Mouse (Mus musculus) liver, embryonic 12.5 days (tissue): ENCODE measurements around the gene Tmem140. TPM values are rescaled to one million over a fixed set of nuclear protein-coding genes. Genes with fewer than 3 reads are reported as not detected.

Experiments used
- ATAC-seq: fragments of 200-750 bp; cut with Nextera tagmentation; 2 replicates; pipeline ENCODE4 v1.8.0; 2017; ENCODE audit warnings: moderate number of reproducible peaks, mild to moderate bottlenecking, moderate library complexity
- H3K27ac ChIP-seq: fragments of 300-500 bp; sonication (generic); 2 replicates; pipeline ENCODE4 v1.5.1; 2016; ENCODE audit warnings: mild to moderate bottlenecking
- H3K27me3 ChIP-seq: fragments of 300-500 bp; sonication (generic); replicated peaks from 2 replicates; pipeline ENCODE4 v1.6.1; 2016; ENCODE audit warnings: mild to moderate bottlenecking, moderate library complexity
- H3K36me3 ChIP-seq: fragments of 300-500 bp; sonication (generic); 2 replicates; pipeline ENCODE4 v1.6.1; 2016; ENCODE audit warnings: mild to moderate bottlenecking, moderate library complexity
- H3K4me1 ChIP-seq: fragments of 300-500 bp; sonication (generic); 2 replicates; pipeline ENCODE4 v1.6.1; 2016
- H3K4me2 ChIP-seq: fragments of 300-500 bp; sonication (generic); 2 replicates; pipeline ENCODE4 v1.6.1; 2016; ENCODE audit warnings: mild to moderate bottlenecking, moderate library complexity
- H3K4me3 ChIP-seq: fragments of 300-500 bp; sonication (generic); 2 replicates; pipeline ENCODE4 v1.5.1; 2016; ENCODE audit warnings: mild to moderate bottlenecking, moderate library complexity
- H3K9ac ChIP-seq: fragments of 300-500 bp; sonication (generic); 2 replicates; pipeline ENCODE4 v1.6.1; 2016; ENCODE audit warnings: mild to moderate bottlenecking, moderate library complexity
- H3K9me3 ChIP-seq: fragments of 300-500 bp; sonication (generic); replicated peaks from 2 replicates; pipeline ENCODE4 v1.6.1; 2016; ENCODE audit warnings: mild to moderate bottlenecking, moderate library complexity
- WGBS: fragments of 180-500 bp; shearing (Covaris S2); methylation state at CpG from one replicate; pipeline ENCODE4 v1.1.7; 2016; ENCODE audit not compliant: insufficient replicate concordance; 5-methylcytosine and 5-hydroxymethylcytosine counted together
- polyA plus RNA-seq: library from polyadenylated mRNA; unstranded; fragments of >200 nt; fragmentation: Nextera tagmentation; extraction: Ambion mirVana; gene quantifications from 2 replicates; pipeline ENCODE4 v1.2.1, GENCODE M21; 2016

Tmem140 gene
- polyA plus RNA-seq, 1 experiment from 2014 or later: 3.7 TPM

GRCm38 (mm10) chr6:34902578-34902977, 39.6 kb downstream of the Tmem140 start:
- no peaks in the 10 kb centered on the region for H3K27me3 ChIP-seq
- H3K4me2 ChIP-seq: no peak overlapping the region
- H3K4me3 ChIP-seq: no peak overlapping the region
- WGBS: 86% methylated on average over 7 of the region's 7 CpGs
- no peak for ATAC-seq
- H3K9ac ChIP-seq: no peak overlapping the region
- H3K9me3 ChIP-seq: no peaks in the 10 kb centered on the region
- peaks cover 96% of the 10 kb centered on the region for H3K36me3 ChIP-seq
- peaks cover 61% of the 10 kb centered on the region for H3K4me1 ChIP-seq
- no peak overlapping the region for H3K27ac ChIP-seq

GRCm38 (mm10) chr6:34903441-34903840, 40.5 kb downstream of the Tmem140 start:
- H3K9me3 ChIP-seq: no peaks in the 10 kb centered on the region
- H3K27ac ChIP-seq: no peak overlapping the region
- 0 out of 2 replicates have a peak overlapping the region, but pooled peaks have one; percentile 7 for H3K9ac ChIP-seq
- peaks cover 94% of the 10 kb centered on the region for H3K36me3 ChIP-seq
- WGBS: 63% methylated on average over 5 of the region's 5 CpGs
- H3K4me2 ChIP-seq: no peak overlapping the region; the same call in 1 of the 2 replicates
- ATAC-seq: no peak
- no peaks in the 10 kb centered on the region for H3K27me3 ChIP-seq
- H3K4me1 ChIP-seq: peaks cover 70% of the 10 kb centered on the region
- H3K4me3 ChIP-seq: no peak overlapping the region

- no peak for ATAC-seq
- Histone ChIP-seq H3K36me3 (peaks cover 96% of the 10 kb centered on the region), H3K27ac (peak overlapping the region; percentile 52), H3K4me2 (peak overlapping the region; percentile 27), H3K9ac (0 out of 2 replicates have a peak overlapping the region, but pooled peaks have one; percentile 7), H3K4me3 (no peak overlapping the region), H3K27me3 (no peaks in the 10 kb centered on the region), H3K9me3 (no peaks in the 10 kb centered on the region), H3K4me1 (peaks cover 74% of the 10 kb centered on the region)
- 82% methylated on average over 10 of the region's 10 CpGs for WGBS
Measured at GRCm38 (mm10) chr6:34903851-34904250, 40.9 kb downstream of the Tmem140 start.

GRCm38 (mm10) chr6:34904361-34904760, 41.4 kb downstream of the Tmem140 start:
- ATAC-seq: no peak
- Histone ChIP-seq H3K27me3 (no peaks in the 10 kb centered on the region), H3K9ac (no peak overlapping the region), H3K36me3 (peaks cover 96% of the 10 kb centered on the region), H3K27ac (peak overlapping the region; percentile 52), H3K4me2 (no peak overlapping the region), H3K9me3 (no peaks in the 10 kb centered on the region), H3K4me3 (no peak overlapping the region), H3K4me1 (peaks cover 74% of the 10 kb centered on the region)
- 86% methylated on average over 6 of the region's 6 CpGs for WGBS

- peaks cover 79% of the 10 kb centered on the region for H3K4me1 ChIP-seq
- H3K9me3 ChIP-seq: no peaks in the 10 kb centered on the region
- peak overlapping the region; percentile 98 for H3K27ac ChIP-seq
- ATAC-seq: no peak
- 63% methylated on average over 2 of the region's 2 CpGs for WGBS
- H3K27me3 ChIP-seq: no peaks in the 10 kb centered on the region
- peaks cover 79% of the 10 kb centered on the region for H3K36me3 ChIP-seq
- H3K4me2 ChIP-seq: peak overlapping the region; percentile 79
- H3K9ac ChIP-seq: peak overlapping the region; percentile 70
- H3K4me3 ChIP-seq: no peak overlapping the region
Measured at GRCm38 (mm10) chr6:34906125-34906524, 43.2 kb downstream of the Tmem140 start.

- 88% methylated on average over 4 of the region's 4 CpGs for WGBS
- Histone ChIP-seq H3K4me1 (peaks cover 84% of the 10 kb centered on the region), H3K36me3 (peaks cover 73% of the 10 kb centered on the region), H3K27ac (peak overlapping the region; percentile 98), H3K9me3 (no peaks in the 10 kb centered on the region), H3K4me3 (peak overlapping the region; percentile 39; the same call in 1 of the 2 replicates), H3K27me3 (no peaks in the 10 kb centered on the region), H3K9ac (peak overlapping the region; percentile 70), H3K4me2 (peak overlapping the region; percentile 79)
- no peak for ATAC-seq
Measured at GRCm38 (mm10) chr6:34906661-34907060, 43.7 kb downstream of the Tmem140 start.

GRCm38 (mm10) chr6:34907121-34907614, 44.2 kb downstream of the Tmem140 start:
- peak overlapping the region; percentile 79 for H3K4me2 ChIP-seq
- 29% methylated on average over 2 of the region's 2 CpGs for WGBS
- peak overlapping the region; percentile 39 for H3K4me3 ChIP-seq
- peak overlapping the region; percentile 70 for H3K9ac ChIP-seq
- H3K27ac ChIP-seq: peak overlapping the region; percentile 98
- H3K36me3 ChIP-seq: peaks cover 68% of the 10 kb centered on the region
- H3K4me1 ChIP-seq: peaks cover 84% of the 10 kb centered on the region
- peak; percentile 84 for ATAC-seq
- no peaks in the 10 kb centered on the region for H3K9me3 ChIP-seq
- no peaks in the 10 kb centered on the region for H3K27me3 ChIP-seq

- H3K4me2 ChIP-seq: peak overlapping the region; percentile 79
- peaks cover 79% of the 10 kb centered on the region for H3K4me1 ChIP-seq
- peak overlapping the region; percentile 67 for H3K9ac ChIP-seq
- 61% methylated on average over 18 of the region's 18 CpGs for WGBS
- H3K27me3 ChIP-seq: no peaks in the 10 kb centered on the region
- H3K36me3 ChIP-seq: peaks cover 62% of the 10 kb centered on the region
- peak; percentile 38 for ATAC-seq
- no peaks in the 10 kb centered on the region for H3K9me3 ChIP-seq
- H3K4me3 ChIP-seq: peak overlapping the region; percentile 39
- peak overlapping the region; percentile 98 for H3K27ac ChIP-seq
Measured at GRCm38 (mm10) chr6:34907696-34908260, 44.8 kb downstream of the Tmem140 start.

- Histone ChIP-seq H3K27me3 (no peaks in the 10 kb centered on the region), H3K4me1 (peaks cover 73% of the 10 kb centered on the region), H3K9me3 (no peaks in the 10 kb centered on the region), H3K4me2 (peak overlapping the region; percentile 79), H3K27ac (peak overlapping the region; percentile 98), H3K4me3 (peak overlapping the region; percentile 74), H3K36me3 (peaks cover 42% of the 10 kb centered on the region), H3K9ac (peak overlapping the region; percentile 84)
- WGBS: 40% methylated on average over 8 of the region's 8 CpGs
- no peak for ATAC-seq
Measured at GRCm38 (mm10) chr6:34909631-34910345, 46.8 kb downstream of the Tmem140 start.

- Histone ChIP-seq H3K27ac (peak within 1 kb of the TSS; percentile 98), H3K9me3 (no peaks in the 10 kb centered on the region), H3K9ac (peak within 1 kb of the TSS; percentile 84), H3K4me1 (peaks cover 67% of the 10 kb centered on the region), H3K4me3 (peak within 1 kb of the TSS; percentile 74), H3K27me3 (no peaks in the 10 kb centered on the region), H3K4me2 (peak within 1 kb of the TSS; percentile 79), H3K36me3 (peaks cover 34% of the 10 kb centered on the region)
- ATAC-seq: peak; percentile 75
- under 1% methylated on average over 62 of the region's 64 CpGs for WGBS
Measured at GRCm38 (mm10) chr6:34910371-34911219, 47.6 kb downstream of the Tmem140 start, which contains the start of gene Wdr91. Gene Wdr91 (minus strand): TSS chr6:34910876.

GRCm38 (mm10) chr6:34913341-34914040, 50.5 kb downstream of the Tmem140 start:
- Histone ChIP-seq H3K27ac (no peak overlapping the region), H3K4me2 (no peak overlapping the region), H3K9ac (no peak overlapping the region), H3K9me3 (no peaks in the 10 kb centered on the region), H3K27me3 (no peaks in the 10 kb centered on the region; the same call in 1 of the 2 replicates), H3K4me1 (peaks cover 51% of the 10 kb centered on the region), H3K4me3 (no peak overlapping the region), H3K36me3 (peaks cover 9% of the 10 kb centered on the region)
- 73% methylated on average over 13 of the region's 13 CpGs for WGBS
- no peak for ATAC-seq
